Mouse (Mus musculus) CH12.LX (cell line): ENCODE measurements around the gene Btbd6.

ENCODE experiments used
- CHD2 ChIP-seq: IDR thresholded peaks from 2 replicates; pipeline ENCODE4 v1.6.1; 2011; ENCODE audit warnings: low read length, improper control_type of control experiment
- CTCF ChIP-seq, 2 experiments: IDR thresholded peaks in 1 of 2; conservative IDR thresholded peaks in 1 of 2; 2 replicates each; pipeline ENCODE4 v1.5.1; 2011 to 2012; ENCODE audit warnings: low read depth in 2 of 2, low read length in 2 of 2, improper control_type of control experiment in 1 of 2, inconsistent platforms in 1 of 2, mild to moderate bottlenecking in 1 of 2, moderate library complexity in 1 of 2
- ELF1 ChIP-seq: IDR thresholded peaks from 2 replicates; pipeline ENCODE4 v1.6.1; 2014; ENCODE audit warnings: low read depth, mild to moderate bottlenecking, inconsistent platforms, low read length, improper control_type of control experiment
- EP300 ChIP-seq: IDR thresholded peaks from 2 replicates; pipeline ENCODE4 v1.6.1; 2011; ENCODE audit warnings: low read length, improper control_type of control experiment
- ETS1 ChIP-seq: conservative IDR thresholded peaks from 2 replicates; pipeline ENCODE4 v1.6.1; 2012; ENCODE audit warnings: low read depth, mild to moderate bottlenecking, inconsistent platforms, low read length, improper control_type of control experiment, moderate library complexity
- KAT2A ChIP-seq: IDR thresholded peaks from 2 replicates; pipeline ENCODE4 v1.6.1; 2012; ENCODE audit warnings: low read length, improper control_type of control experiment, inconsistent platforms; ENCODE audit not compliant: insufficient replicate concordance
- MAZ ChIP-seq: IDR thresholded peaks from 2 replicates; pipeline ENCODE4 v1.6.1; 2012; ENCODE audit warnings: low read depth, mild to moderate bottlenecking, inconsistent platforms, low read length, improper control_type of control experiment, moderate library complexity
- MXI1 ChIP-seq: IDR thresholded peaks from 2 replicates; pipeline ENCODE4 v1.6.1; 2011; ENCODE audit warnings: mild to moderate bottlenecking, low read depth, low read length, improper control_type of control experiment
- MYC ChIP-seq: IDR thresholded peaks from 2 replicates; pipeline ENCODE4 v1.6.1; 2011; ENCODE audit warnings: low read depth, mild to moderate bottlenecking, improper control_type of control experiment, low read length
- POLR2A ChIP-seq: IDR thresholded peaks from 2 replicates; pipeline ENCODE4 v1.6.1; 2011; ENCODE audit warnings: low read depth, mild to moderate bottlenecking, improper control_type of control experiment, low read length
- RCOR1 ChIP-seq: conservative IDR thresholded peaks from 2 replicates; pipeline ENCODE4 v1.6.1; 2012; ENCODE audit warnings: low read depth, mild to moderate bottlenecking, inconsistent platforms, low read length, improper control_type of control experiment
- UBTF ChIP-seq: IDR thresholded peaks from 2 replicates; pipeline ENCODE4 v1.6.1; 2012; ENCODE audit warnings: low read depth, mild to moderate bottlenecking, inconsistent platforms, low read length, improper control_type of control experiment, moderate library complexity
- USF1 ChIP-seq: IDR thresholded peaks from 2 replicates; pipeline ENCODE4 v1.6.1; 2014; ENCODE audit warnings: low read depth, mild to moderate bottlenecking, inconsistent platforms, low read length, improper control_type of control experiment
- ZNF384 ChIP-seq: IDR thresholded peaks from 2 replicates; pipeline ENCODE4 v1.6.1; 2012; ENCODE audit warnings: low read depth, low read length, improper control_type of control experiment, inconsistent platforms

- no peak for TF ChIP-seq CTCF (conservative IDR thresholded peaks at IDR 0.05 in 1 of 2, IDR thresholded peaks at IDR 0.05 in 1 of 2; ENCODE audit: low read depth in 2 of 2, low read length in 2 of 2)
- peak; percentile 91 for TF ChIP-seq ETS1
- no peak for TF ChIP-seq USF1
- peak; percentile 65 for TF ChIP-seq EP300
- TF ChIP-seq POLR2A, result no peak
- TF ChIP-seq UBTF, result no peak
- TF ChIP-seq RCOR1, result no peak
- no peak for TF ChIP-seq MAZ
- TF ChIP-seq CHD2, result no peak
- no peak for TF ChIP-seq ELF1
- TF ChIP-seq MYC, result no peak
- no peak for TF ChIP-seq ZNF384
- TF ChIP-seq MXI1, result no peak
- 0 out of 2 replicates have a peak, but pooled peaks have one; percentile 10 for TF ChIP-seq KAT2A
These were observed 46.8 kb downstream of the Btbd6 start for GRCm38 (mm10) chr12:113023082-113023481.
